Mouse (Mus musculus): ENCODE measurements around the gene Ccdc62. TPM values are rescaled to one million over a fixed set of nuclear protein-coding genes. Genes with fewer than 3 reads are reported as not detected.

The Ccdc62 gene
- total and polyA plus RNA-seq, 3 experiments, result 7.5 to 13.4 TPM; not detected in 1

GRCm38 (mm10) chr5:124013747-124014146 is 83.3 kb downstream of the Ccdc62 start:
- H3K9ac ChIP-seq (ENCODE audit: control insufficient read depth, low read depth, low read length, poor library complexity, severe bottlenecking), result no peak overlapping the region
- H3K27ac ChIP-seq (ENCODE audit: control insufficient read depth, low read depth, low read length), result no peak overlapping the region
- DNase-seq (ENCODE audit: low read depth, low spot score), result no peak
- peaks cover 9 to 54% of the 10 kb centered on the region in 2 experiments for H3K4me1 ChIP-seq (ENCODE audit: control insufficient read depth in 1 of 2, insufficient read depth in 2 of 2, low read length in 2 of 2)
- H3K36me3 ChIP-seq (ENCODE audit: control insufficient read depth in 1 of 2, insufficient read depth in 2 of 2, low read length in 2 of 2), result peaks cover 8 to 42% of the 10 kb centered on the region in 2 experiments
- TF ChIP-seq TAL1 (IDR thresholded peaks at IDR 0.05; ENCODE audit: low read length) (no peak), POLR2AphosphoS2 (IDR thresholded peaks at IDR 0.05; ENCODE audit: low read length) (no peak), EP300 (IDR thresholded peaks at IDR 0.05; ENCODE audit: low read depth in 1 of 2, low read length in 2 of 2) (no peak), USF1 (IDR thresholded peaks at IDR 0.05; ENCODE audit: low read depth, low read length) (no peak), SIN3A (IDR thresholded peaks at IDR 0.05; ENCODE audit: low read length) (no peak), MAZ (IDR thresholded peaks at IDR 0.05; ENCODE audit: low read depth, low read length) (no peak), JUND (IDR thresholded peaks at IDR 0.05; ENCODE audit: low read depth, low read length) (no peak), TCF12 (IDR thresholded peaks at IDR 0.05; ENCODE audit: low read depth, low read length) (no peak), MYB (IDR thresholded peaks at IDR 0.05; ENCODE audit: low read depth, low read length) (no peak), NELFE (IDR thresholded peaks at IDR 0.05; ENCODE audit: low read depth, low read length) (no peak), ZNF384 (IDR thresholded peaks at IDR 0.05; ENCODE audit: low read depth, low read length) (no peak), MXI1 (IDR thresholded peaks at IDR 0.05; ENCODE audit: low read depth, low read length) (no peak), POLR2AphosphoS5 (IDR thresholded peaks at IDR 0.05; ENCODE audit: borderline replicate concordance, low read depth, low read length) (no peak), ZC3H11A (IDR thresholded peaks at IDR 0.05; ENCODE audit: low read depth, low read length) (no peak), ETS1 (IDR thresholded peaks at IDR 0.05; ENCODE audit: low read depth, low read length) (no peak), CHD1 (IDR thresholded peaks at IDR 0.05; ENCODE audit: low read depth, low read length) (no peak), MYC (IDR thresholded peaks at IDR 0.05; ENCODE audit: low read depth, low read length) (no peak)
- H3K9me3 ChIP-seq (replicated peaks; ENCODE audit: insufficient read depth, low read length), result no peaks in the 10 kb centered on the region
- no peak overlapping the region for H3K4me3 ChIP-seq (ENCODE audit: control insufficient read depth in 1 of 2, insufficient read depth in 1 of 2, low read depth in 2 of 2, low read length in 2 of 2)
- H3K27me3 ChIP-seq (ENCODE audit: control insufficient read depth in 1 of 2, insufficient read depth in 2 of 2, low read length in 2 of 2), result no peaks in the 10 kb centered on the region
- peaks cover 74% of the 10 kb centered on the region for H3K79me2 ChIP-seq (ENCODE audit: control insufficient read depth, insufficient read depth, low read length, poor library complexity)

- Histone ChIP-seq H3K9ac (ENCODE audit: control insufficient read depth, low read depth, low read length, poor library complexity, severe bottlenecking) (no peak overlapping the region), H3K4me1 (ENCODE audit: control insufficient read depth in 1 of 2, insufficient read depth in 2 of 2, low read length in 2 of 2) (peaks cover 13 to 58% of the 10 kb centered on the region in 2 experiments), H3K79me2 (ENCODE audit: control insufficient read depth, insufficient read depth, low read length, poor library complexity) (peaks cover 78% of the 10 kb centered on the region), H3K27me3 (ENCODE audit: control insufficient read depth in 1 of 2, insufficient read depth in 2 of 2, low read length in 2 of 2) (no peaks in the 10 kb centered on the region), H3K4me3 (ENCODE audit: control insufficient read depth in 1 of 2, insufficient read depth in 1 of 2, low read depth in 2 of 2, low read length in 2 of 2) (no peak overlapping the region), H3K36me3 (ENCODE audit: control insufficient read depth in 1 of 2, insufficient read depth in 2 of 2, low read length in 2 of 2) (peaks cover 6 to 46% of the 10 kb centered on the region in 2 experiments), H3K9me3 (replicated peaks; ENCODE audit: insufficient read depth, low read length) (no peaks in the 10 kb centered on the region), H3K27ac (ENCODE audit: control insufficient read depth, low read depth, low read length) (no peak overlapping the region)
- no peak for TF ChIP-seq TCF12 (IDR thresholded peaks at IDR 0.05; ENCODE audit: low read depth, low read length)
- no peak for TF ChIP-seq SMC3 (IDR thresholded peaks at IDR 0.05; ENCODE audit: low read depth, low read length)
- no peak for DNase-seq (ENCODE audit: low read depth, low spot score)
These were observed 83.7 kb downstream of the Ccdc62 start for GRCm38 (mm10) chr5:124014180-124014579.

Data from MEL (cell line).